Mouse (Mus musculus) kidney, adult 2 months (tissue): ENCODE data around the gene Gm5148. TPM values are rescaled to one million over a fixed set of nuclear protein-coding genes. Genes with fewer than 3 reads are reported as not detected.
A peak's percentile ranks its signal among the peaks of the same experiment; 100 is the strongest.

ENCODE experiments used
- DNase-seq: peaks from one replicate; pipeline ENCODE4 v3.0.0; 2021
- H3K27ac ChIP-seq: fragments of 200-500 bp; 2 replicates; pipeline ENCODE4 v1.5.1; 2012; ENCODE audit warnings: low read depth, low read length, control low read depth, inconsistent platforms; ENCODE audit not compliant: insufficient read depth
- H3K27me3 ChIP-seq: fragments of 200-500 bp; replicated peaks from 2 replicates; pipeline ENCODE4 v1.6.1; 2012; ENCODE audit warnings: mild to moderate bottlenecking, moderate library complexity, low read length, inconsistent platforms; ENCODE audit not compliant: control insufficient read depth, insufficient read depth
- H3K36me3 ChIP-seq: fragments of 200-500 bp; 2 replicates; pipeline ENCODE4 v1.6.1; 2012; ENCODE audit warnings: mild to moderate bottlenecking, moderate library complexity, low read length, inconsistent platforms; ENCODE audit not compliant: control insufficient read depth, insufficient read depth
- H3K4me1 ChIP-seq: fragments of 200-500 bp; 2 replicates; pipeline ENCODE4 v1.6.1; 2011; ENCODE audit warnings: low read length; ENCODE audit not compliant: control insufficient read depth, insufficient read depth
- H3K4me3 ChIP-seq: fragments of 200-500 bp; 2 replicates; pipeline ENCODE4 v1.5.1; 2011; ENCODE audit warnings: mild to moderate bottlenecking, low read depth, low read length, control low read depth; ENCODE audit not compliant: insufficient read depth
- CTCF ChIP-seq: fragments of 200-500 bp; conservative IDR thresholded peaks from 2 replicates; pipeline ENCODE4 v1.5.1; 2011; ENCODE audit warnings: low read depth, mild to moderate bottlenecking, control low read depth, low read length, moderate library complexity, mixed read lengths; ENCODE audit not compliant: insufficient read depth, insufficient read length
- POLR2A ChIP-seq: fragments of 200-500 bp; IDR thresholded peaks from one replicate; pipeline ENCODE4 v1.6.1; 2011; ENCODE audit warnings: low read depth, low read length, control low read depth
- WGBS: fragments of 180-500 bp; shearing (Covaris S2); methylation state at CpG from one replicate; pipeline ENCODE4 v1.1.7; 2018; 5-methylcytosine and 5-hydroxymethylcytosine counted together
- polyA plus RNA-seq: library from polyadenylated mRNA; depleted of rRNA; stranded (reverse); fragments of >200 nt; gene quantifications from 2 replicates; pipeline ENCODE4 v1.2.3, GENCODE M21; 2012

Gene Gm5148
- polyA plus RNA-seq, 1 experiment = 9.3 TPM

GRCm38 (mm10) chr3:37754639-37755038 lies 30.3 kb upstream of the Gm5148 start:
- Histone ChIP-seq H3K4me1 (peaks cover 10% of the 10 kb centered on the region; the same call in 1 of the 2 replicates), H3K4me3 (no peak overlapping the region), H3K27ac (no peak overlapping the region), H3K36me3 (no peaks in the 10 kb centered on the region), H3K27me3 (no peaks in the 10 kb centered on the region)
- WGBS = 91% methylated on average over 3 of the region's 3 CpGs
- DNase-seq = no peak
- no peak for TF ChIP-seq CTCF

DNA sequence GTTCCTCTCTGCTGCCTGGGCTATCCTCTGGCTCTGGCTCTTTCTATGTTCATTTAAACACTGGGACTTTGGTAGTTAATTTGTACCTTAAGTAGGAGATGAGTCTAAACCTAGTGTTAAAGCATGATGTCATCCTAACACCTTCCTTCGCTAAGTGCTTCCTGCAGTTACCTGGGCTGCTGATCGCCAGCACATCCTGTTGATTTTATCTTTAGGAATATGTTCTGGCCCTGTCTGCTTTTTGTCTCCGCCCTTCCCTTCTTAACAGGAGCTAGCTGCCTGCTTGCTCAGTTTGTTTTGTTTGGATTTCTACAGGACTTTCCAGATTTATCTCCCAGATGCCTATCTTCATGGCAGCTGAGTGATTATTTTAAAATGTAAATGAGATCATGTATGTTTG lies 28.9 kb upstream of the Gm5148 start:
- DNase-seq = no peak

DNA sequence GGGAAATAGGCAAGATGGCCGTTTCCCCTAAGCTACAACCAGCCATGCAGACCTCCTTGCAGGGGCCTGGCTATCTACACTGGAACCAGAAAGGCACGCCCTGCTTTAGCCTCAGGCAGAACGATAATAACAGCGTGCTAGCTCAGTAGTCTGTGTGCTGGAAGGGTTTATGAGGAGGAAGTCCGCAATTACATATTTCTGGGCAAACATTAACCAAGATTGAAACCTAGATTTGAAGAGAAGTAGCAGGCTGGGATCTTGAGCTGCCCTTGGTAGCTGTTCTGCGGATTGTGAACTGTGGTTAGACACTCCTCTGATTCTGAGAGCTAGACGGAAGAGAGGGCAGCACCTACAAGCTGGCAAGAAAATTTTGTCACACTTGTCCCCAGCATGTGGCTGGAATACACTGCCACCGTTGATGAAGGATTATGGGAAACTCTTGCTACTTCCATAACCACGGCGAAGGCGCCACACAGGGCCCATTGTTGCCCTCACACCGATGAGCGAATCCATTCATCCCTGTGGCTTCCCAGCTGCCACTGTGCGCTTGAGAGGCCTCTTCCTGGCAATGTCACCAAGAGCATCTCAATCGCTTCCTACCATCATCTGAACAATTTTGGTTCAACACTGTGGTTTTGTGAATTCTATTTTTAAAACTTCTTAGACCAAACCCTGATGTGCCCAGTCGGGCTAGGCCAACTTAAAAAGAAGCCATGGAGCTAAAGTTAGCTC lies 23.9 kb upstream of the Gm5148 start:
- TF ChIP-seq POLR2A = no peak
- TF ChIP-seq CTCF = no peak
- peak; percentile 75 for DNase-seq
- WGBS = 60% methylated on average over 16 of the region's 16 CpGs

More for the DNA sequence above, 28.9 kb upstream of the Gm5148 start:
- H3K4me3 ChIP-seq = no peak overlapping the region
- no peak for TF ChIP-seq CTCF
- TF ChIP-seq POLR2A = no peak
- H3K36me3 ChIP-seq = no peaks in the 10 kb centered on the region
- H3K27ac ChIP-seq = no peak overlapping the region
- H3K4me1 ChIP-seq = peaks cover 4% of the 10 kb centered on the region; the same call in 1 of the 2 replicates
- WGBS = 68% methylated on average over 3 of the region's 3 CpGs
- no peaks in the 10 kb centered on the region for H3K27me3 ChIP-seq

DNA sequence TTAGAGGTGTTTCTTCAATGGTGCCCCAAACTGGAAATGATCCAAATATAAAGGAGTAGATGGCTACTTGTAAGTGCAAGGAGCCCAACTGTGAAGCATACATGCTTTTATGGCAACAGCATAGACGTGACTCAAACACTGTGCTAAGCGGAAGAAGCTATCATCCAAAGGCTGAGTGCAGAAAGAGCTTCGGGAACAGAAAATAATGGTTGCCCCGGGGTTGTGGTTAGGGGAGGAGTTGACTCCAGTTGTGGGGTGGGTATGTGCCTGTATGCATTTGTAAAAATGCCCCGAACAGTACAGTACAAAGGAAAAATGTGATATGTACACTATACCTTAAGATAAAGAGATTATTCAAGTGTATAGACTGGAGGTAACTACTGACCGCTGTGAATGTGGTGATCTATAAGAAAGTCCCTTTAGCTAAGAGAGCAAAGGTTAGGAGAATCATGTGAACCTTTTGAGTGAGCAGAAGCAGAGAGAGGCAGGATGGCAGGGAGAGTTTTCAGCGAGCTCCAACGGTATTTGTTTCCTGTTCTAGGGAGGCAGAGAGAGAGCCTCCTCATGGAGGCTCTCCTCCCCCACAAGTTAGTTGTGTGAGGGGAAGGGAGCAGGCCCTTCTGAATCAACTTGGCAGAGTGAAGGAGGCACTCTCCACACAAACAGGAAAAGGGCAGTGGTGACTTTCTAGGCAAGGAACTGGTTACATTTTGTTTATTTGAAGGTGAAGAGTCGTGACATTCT lies 23.1 kb upstream of the Gm5148 start:
- 62% methylated on average over 9 of the region's 9 CpGs for WGBS
- no peak for DNase-seq
- TF ChIP-seq POLR2A (no peak), CTCF (no peak)
- Histone ChIP-seq H3K4me1 (peaks cover 6% of the 10 kb centered on the region), H3K36me3 (no peaks in the 10 kb centered on the region), H3K27ac (peak overlapping the region; percentile 76), H3K4me3 (no peak overlapping the region), H3K27me3 (no peaks in the 10 kb centered on the region)

More for the DNA sequence above, 23.9 kb upstream of the Gm5148 start:
- no peaks in the 10 kb centered on the region for H3K36me3 ChIP-seq
- no peak overlapping the region for H3K4me3 ChIP-seq
- no peaks in the 10 kb centered on the region for H3K27me3 ChIP-seq
- H3K27ac ChIP-seq = peak overlapping the region; percentile 76
- H3K4me1 ChIP-seq = peaks cover 9% of the 10 kb centered on the region

- TF ChIP-seq CTCF = no peak
- no peak for TF ChIP-seq POLR2A
Observed at GRCm38 (mm10) chr3:37744050-37744449, 19.8 kb upstream of the Gm5148 start.

DNA sequence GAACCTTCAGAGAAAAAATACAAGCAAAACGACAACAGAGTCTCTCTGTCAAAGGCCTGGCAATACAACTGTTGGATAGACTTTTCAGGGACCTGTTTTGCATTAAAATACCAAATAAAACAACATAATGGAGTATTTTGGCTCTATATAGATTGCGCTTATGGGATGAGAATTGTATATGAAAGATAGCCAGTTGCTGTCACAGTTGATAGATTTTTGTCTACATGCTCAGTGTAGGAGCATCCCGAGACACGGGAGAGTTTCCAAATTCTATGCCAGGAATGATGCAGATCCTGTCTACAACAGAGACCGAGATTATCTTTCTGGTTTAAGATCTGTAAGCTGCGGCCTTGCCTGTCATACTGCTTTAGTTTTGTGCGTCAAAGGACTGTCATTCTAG lies 15.7 kb upstream of the Gm5148 start:
- no peak overlapping the region for H3K4me3 ChIP-seq
- TF ChIP-seq CTCF (no peak), POLR2A (no peak)
- H3K27ac ChIP-seq = no peak overlapping the region
- peaks cover 3% of the 10 kb centered on the region; the same call in 1 of the 2 replicates for H3K4me1 ChIP-seq
- 94% methylated on average over 7 of the region's 7 CpGs for WGBS
- no peaks in the 10 kb centered on the region for H3K36me3 ChIP-seq
- no peak for DNase-seq
- no peaks in the 10 kb centered on the region for H3K27me3 ChIP-seq

More at GRCm38 (mm10) chr3:37744050-37744449, 19.8 kb upstream of the Gm5148 start:
- no peaks in the 10 kb centered on the region for H3K27me3 ChIP-seq
- H3K27ac ChIP-seq = no peak overlapping the region
- 74% methylated on average over 2 of the region's 2 CpGs for WGBS
- peak; percentile 44 for DNase-seq
- H3K4me3 ChIP-seq = no peak overlapping the region
- no peaks in the 10 kb centered on the region for H3K36me3 ChIP-seq
- H3K4me1 ChIP-seq = peaks cover 6% of the 10 kb centered on the region

DNA sequence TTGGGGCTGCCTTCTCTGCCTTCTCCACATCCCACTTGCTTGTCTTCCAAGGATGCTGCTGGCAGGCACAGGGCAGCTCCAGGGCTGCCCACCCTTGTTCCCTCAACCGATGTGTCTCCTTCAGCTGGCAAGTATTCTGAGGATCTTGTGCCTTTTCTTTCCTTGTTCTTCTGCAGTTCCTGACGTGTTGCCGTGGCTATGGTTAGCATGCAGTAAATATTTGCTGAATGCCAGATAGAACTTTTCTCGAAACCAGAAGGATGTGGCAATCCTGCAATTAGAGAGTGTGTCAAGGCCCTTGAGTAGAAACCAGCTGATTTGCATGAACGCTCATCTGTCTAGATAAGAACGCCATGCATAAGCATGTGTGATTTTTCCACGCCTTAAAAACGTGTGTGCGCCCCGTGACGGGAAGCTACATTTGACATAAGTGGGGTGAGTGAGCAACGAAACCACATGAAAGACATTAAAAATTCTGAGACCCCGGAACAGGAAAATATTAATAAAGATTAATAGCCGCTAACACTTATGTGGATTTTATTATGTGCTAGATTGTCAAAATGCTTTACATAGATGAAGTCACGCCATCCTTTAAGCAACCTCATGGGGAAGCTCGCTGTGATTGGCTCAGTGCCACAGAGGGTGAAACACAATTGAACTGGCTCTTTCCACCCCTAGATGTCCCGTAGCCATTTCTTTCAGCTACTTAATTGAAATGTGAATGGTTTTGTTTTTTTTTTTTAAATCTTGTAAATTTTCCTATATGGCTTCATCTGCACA lies 14.1 kb upstream of the Gm5148 start:
- H3K36me3 ChIP-seq = no peaks in the 10 kb centered on the region
- peaks cover 3% of the 10 kb centered on the region; the same call in 1 of the 2 replicates for H3K4me1 ChIP-seq
- peak; percentile 31 for DNase-seq
- no peaks in the 10 kb centered on the region for H3K27me3 ChIP-seq
- no peak overlapping the region for H3K4me3 ChIP-seq
- 70% methylated on average over 17 of the region's 17 CpGs for WGBS
- no peak for TF ChIP-seq POLR2A
- no peak for TF ChIP-seq CTCF
- H3K27ac ChIP-seq = peak overlapping the region; percentile 32; the same call in 1 of the 2 replicates
